Mouse (Mus musculus) spleen, adult 2 months (tissue): ENCODE results near the gene Tmem128. TPM values are rescaled to one million over a fixed set of nuclear protein-coding genes. Genes with fewer than 3 reads are reported as not detected.

ENCODE experiments used
- DNase-seq, 2 experiments: peaks; one replicate each; pipeline versions ENCODE4 v3.0.0 to v3.0.0-alpha.2; 2012 to 2021; ENCODE audit warnings: low spot score in 2 of 2, low read depth in 1 of 2
- H3K27ac ChIP-seq: fragments of 200-500 bp; 2 replicates; pipeline ENCODE4 v1.5.1; 2012; ENCODE audit warnings: low read length, inconsistent platforms; ENCODE audit not compliant: insufficient read depth
- H3K27me3 ChIP-seq: fragments of 200-500 bp; 2 replicates; pipeline ENCODE4 v1.6.1; 2012; ENCODE audit warnings: mild to moderate bottlenecking, moderate library complexity, low read length, inconsistent platforms; ENCODE audit not compliant: control insufficient read depth, insufficient read depth
- H3K36me3 ChIP-seq: fragments of 200-500 bp; 2 replicates; pipeline ENCODE4 v1.6.1; 2012; ENCODE audit warnings: mild to moderate bottlenecking, low read length, inconsistent platforms; ENCODE audit not compliant: control insufficient read depth, insufficient read depth
- H3K4me1 ChIP-seq: fragments of 200-500 bp; 2 replicates; pipeline ENCODE4 v1.6.1; 2011; ENCODE audit warnings: inconsistent platforms; ENCODE audit not compliant: control insufficient read depth, insufficient read depth, insufficient read length
- H3K4me3 ChIP-seq: fragments of 200-500 bp; 2 replicates; pipeline ENCODE4 v1.5.1; 2011; ENCODE audit warnings: mild to moderate bottlenecking, inconsistent platforms; ENCODE audit not compliant: insufficient read depth, insufficient read length; ENCODE audit errors: extremely low read depth
- CTCF ChIP-seq: fragments of 200-500 bp; IDR thresholded peaks from 2 replicates; pipeline ENCODE4 v1.5.1; 2011; ENCODE audit warnings: mild to moderate bottlenecking, inconsistent platforms; ENCODE audit not compliant: insufficient read depth, insufficient read length, insufficient replicate concordance; ENCODE audit errors: extremely low read depth
- POLR2A ChIP-seq: fragments of 200-500 bp; IDR thresholded peaks from 2 replicates; pipeline ENCODE4 v1.6.1; 2011; ENCODE audit warnings: low read depth, low read length, inconsistent platforms
- WGBS: fragments of 180-500 bp; shearing (Covaris S2); methylation state at CpG from one replicate; pipeline ENCODE4 v1.1.7; 2018; 5-methylcytosine and 5-hydroxymethylcytosine counted together
- polyA plus RNA-seq: library from polyadenylated mRNA; depleted of rRNA; stranded (reverse); fragments of >200 nt; gene quantifications from 2 replicates; pipeline ENCODE4 v1.2.3, GENCODE M21; 2012

Gene Tmem128
- polyA plus RNA-seq, 1 experiment = 21.7 TPM

DNA sequence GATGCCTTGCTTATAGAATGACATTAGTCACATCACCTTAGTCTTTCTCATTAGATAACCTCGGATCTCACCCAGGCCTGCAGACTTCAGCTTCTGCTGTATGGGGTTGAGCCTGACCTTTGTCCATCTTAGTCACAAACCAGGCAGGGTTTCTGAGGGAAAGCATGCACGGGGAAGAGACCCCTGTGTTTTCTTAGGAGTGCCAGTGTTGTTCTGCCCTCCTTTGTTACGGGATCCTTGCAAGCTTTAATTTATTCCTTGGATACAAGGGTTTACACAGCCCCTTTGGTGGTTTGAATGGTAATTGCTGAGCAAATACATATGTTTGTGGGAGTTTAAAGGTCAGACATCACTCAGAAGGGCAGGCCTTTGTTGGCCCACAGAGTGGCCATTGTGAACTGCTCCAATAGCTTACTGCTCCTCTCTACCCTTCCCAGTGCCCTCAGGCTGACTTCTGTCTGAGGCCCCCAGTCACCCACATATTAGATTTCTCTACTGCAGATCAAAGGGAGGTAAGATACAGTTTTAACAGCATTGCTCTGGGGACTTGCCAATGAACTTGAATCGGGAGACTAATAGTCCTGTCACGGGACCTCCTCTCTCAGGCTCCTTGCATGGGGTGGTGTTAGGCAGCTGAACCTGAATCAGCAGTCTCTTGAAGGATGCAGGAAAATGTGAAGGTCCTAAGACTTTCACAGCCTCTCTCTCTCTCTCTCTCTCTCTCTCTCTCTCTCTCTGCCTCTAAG is 19.1 kb upstream of the Tmem128 start:
- Histone ChIP-seq H3K36me3 (no peaks in the 10 kb centered on the region), H3K4me1 (no peaks in the 10 kb centered on the region), H3K27me3 (no peaks in the 10 kb centered on the region), H3K4me3 (no peak overlapping the region), H3K27ac (no peak overlapping the region)
- 77% methylated on average over 5 of the region's 5 CpGs for WGBS
- DNase-seq = no peak
- TF ChIP-seq POLR2A (no peak), CTCF (no peak)

DNA sequence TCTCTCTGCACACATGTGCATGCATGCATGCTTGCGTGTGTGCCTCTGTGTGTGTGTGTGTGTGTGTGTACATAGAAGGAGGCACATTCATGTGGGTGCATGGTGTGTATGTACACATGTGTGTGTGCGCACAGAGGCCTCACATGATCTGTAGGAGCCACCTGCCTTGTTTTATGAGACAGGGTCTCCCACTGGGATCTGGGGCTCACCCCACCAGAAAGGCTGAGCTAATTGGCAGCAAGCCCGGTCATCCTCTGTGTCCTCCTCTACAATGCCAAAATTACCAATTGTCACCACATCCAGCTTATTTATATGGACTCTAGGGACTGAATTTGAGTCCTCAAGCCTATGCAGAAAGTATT is 18.5 kb upstream of the Tmem128 start:
- no peak for DNase-seq
- TF ChIP-seq CTCF (no peak), POLR2A (no peak)
- no peaks in the 10 kb centered on the region for H3K27me3 ChIP-seq
- 92% methylated on average over 3 of the region's 3 CpGs for WGBS
- no peak overlapping the region for H3K4me3 ChIP-seq
- H3K27ac ChIP-seq = no peak overlapping the region
- no peaks in the 10 kb centered on the region for H3K36me3 ChIP-seq
- no peaks in the 10 kb centered on the region for H3K4me1 ChIP-seq

- no peak for DNase-seq
Observed at GRCm38 (mm10) chr5:38241966-38242365, 18.0 kb upstream of the Tmem128 start.

DNA sequence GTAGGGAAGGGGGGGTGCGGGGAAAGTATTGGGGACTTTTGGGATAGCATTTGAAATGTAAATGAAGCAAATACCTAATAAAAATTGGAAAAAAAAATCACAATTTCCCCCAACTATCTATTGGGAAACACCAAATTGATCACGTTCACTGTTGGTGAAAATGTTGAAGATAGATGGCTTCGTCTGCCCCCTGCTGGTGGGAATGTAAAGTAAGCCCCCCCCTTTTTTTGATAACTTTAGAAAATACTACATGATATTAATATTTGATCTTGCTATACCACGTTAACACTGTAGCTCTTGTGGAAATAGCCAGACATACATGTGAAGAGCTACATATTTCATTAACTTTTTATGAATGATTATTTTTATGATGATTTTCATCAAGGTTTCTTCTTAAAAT is 4.8 kb upstream of the Tmem128 start:
- DNase-seq = no peak
- no peak overlapping the region for H3K4me3 ChIP-seq
- no peak for TF ChIP-seq POLR2A
- TF ChIP-seq CTCF = no peak
- H3K36me3 ChIP-seq = no peaks in the 10 kb centered on the region
- no peaks in the 10 kb centered on the region for H3K4me1 ChIP-seq
- 40% methylated on average over 4 of the region's 4 CpGs for WGBS
- H3K27ac ChIP-seq = no peak overlapping the region
- H3K27me3 ChIP-seq = no peaks in the 10 kb centered on the region

More at GRCm38 (mm10) chr5:38241966-38242365, 18.0 kb upstream of the Tmem128 start:
- TF ChIP-seq CTCF (no peak), POLR2A (no peak)
- WGBS = 86% methylated on average over 6 of the region's 6 CpGs
- no peaks in the 10 kb centered on the region for H3K4me1 ChIP-seq
- H3K27ac ChIP-seq = no peak overlapping the region
- no peaks in the 10 kb centered on the region for H3K27me3 ChIP-seq
- H3K4me3 ChIP-seq = no peak overlapping the region
- no peaks in the 10 kb centered on the region for H3K36me3 ChIP-seq

- TF ChIP-seq CTCF (no peak), POLR2A (no peak)
- H3K27me3 ChIP-seq = no peaks in the 10 kb centered on the region
- H3K4me1 ChIP-seq = no peaks in the 10 kb centered on the region
- no peaks in the 10 kb centered on the region for H3K36me3 ChIP-seq
- DNase-seq = no peak
- H3K4me3 ChIP-seq = no peak overlapping the region
- no peak overlapping the region for H3K27ac ChIP-seq
- 13% methylated on average over 3 of the region's 3 CpGs for WGBS
Observed at GRCm38 (mm10) chr5:38255644-38256043, 4.3 kb upstream of the Tmem128 start.

DNA sequence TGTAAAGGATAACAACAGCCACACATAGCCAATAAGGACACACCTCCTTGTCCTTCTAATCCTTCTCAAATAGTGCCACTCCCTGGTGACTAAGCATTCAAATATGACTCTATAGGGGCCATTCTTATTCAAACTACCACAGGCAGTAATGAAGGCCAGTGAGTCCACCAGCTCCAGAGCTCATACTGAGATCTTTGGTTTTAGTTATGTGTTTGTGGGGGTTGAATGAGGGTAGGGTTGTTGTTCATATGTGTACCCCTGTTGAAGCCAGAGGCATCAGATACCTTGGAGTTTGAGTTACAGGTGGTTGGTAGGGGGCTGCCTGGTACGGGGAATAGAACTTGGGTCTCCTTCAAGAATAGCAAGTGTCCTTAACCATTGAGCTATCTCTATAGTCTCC is 3.4 kb upstream of the Tmem128 start:
- 88% methylated on average over 1 of the region's 1 CpGs for WGBS
- Histone ChIP-seq H3K27ac (no peak overlapping the region), H3K4me3 (no peak overlapping the region), H3K36me3 (no peaks in the 10 kb centered on the region), H3K4me1 (peaks cover 2% of the 10 kb centered on the region; the same call in 1 of the 2 replicates), H3K27me3 (no peaks in the 10 kb centered on the region)
- TF ChIP-seq CTCF = no peak
- TF ChIP-seq POLR2A = no peak
- no peak for DNase-seq

DNA sequence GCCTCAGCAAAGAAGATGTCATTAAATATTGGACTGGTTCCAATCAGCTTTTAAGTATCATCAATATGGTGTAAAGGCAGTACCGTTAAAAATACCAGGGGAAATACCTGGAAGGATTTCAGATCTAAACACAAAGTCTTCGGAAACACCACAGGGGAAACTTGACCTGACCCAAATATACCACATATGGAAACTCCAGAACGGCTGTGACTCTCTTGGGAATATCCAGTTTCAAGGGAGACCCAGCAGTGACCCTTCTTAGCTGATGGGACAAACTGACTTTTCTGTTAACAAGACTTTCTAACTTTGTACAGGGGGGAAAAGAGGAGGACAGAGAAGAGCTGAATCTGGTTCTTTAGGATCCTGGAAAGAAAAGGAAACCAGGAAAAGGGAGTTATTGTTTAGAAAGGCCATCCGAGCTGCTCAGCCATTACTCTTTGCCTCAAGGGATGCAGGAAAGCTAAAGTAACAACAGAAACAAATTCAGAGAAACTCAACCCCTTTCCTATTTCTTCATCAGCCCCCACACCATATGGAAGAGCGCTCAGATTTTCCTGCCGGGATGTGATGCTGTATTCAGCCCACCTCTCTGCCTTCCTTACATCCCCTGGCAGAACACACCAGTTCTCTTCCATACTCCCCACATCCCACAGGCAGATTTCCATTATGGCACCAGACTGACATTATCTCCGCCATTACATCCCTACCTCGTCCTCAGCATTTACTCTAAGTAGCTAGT is 1.8 kb upstream of the Tmem128 start:
- TF ChIP-seq POLR2A (no peak), CTCF (no peak)
- H3K27ac ChIP-seq = no peak overlapping the region
- H3K4me1 ChIP-seq = peaks cover 2% of the 10 kb centered on the region; the same call in 1 of the 2 replicates
- H3K27me3 ChIP-seq = no peaks in the 10 kb centered on the region
- H3K36me3 ChIP-seq = peaks cover 11% of the 10 kb centered on the region
- H3K4me3 ChIP-seq = no peak overlapping the region
- no peak for DNase-seq
- WGBS = 87% methylated on average over 8 of the region's 8 CpGs
